In the genomic region with DNA sequence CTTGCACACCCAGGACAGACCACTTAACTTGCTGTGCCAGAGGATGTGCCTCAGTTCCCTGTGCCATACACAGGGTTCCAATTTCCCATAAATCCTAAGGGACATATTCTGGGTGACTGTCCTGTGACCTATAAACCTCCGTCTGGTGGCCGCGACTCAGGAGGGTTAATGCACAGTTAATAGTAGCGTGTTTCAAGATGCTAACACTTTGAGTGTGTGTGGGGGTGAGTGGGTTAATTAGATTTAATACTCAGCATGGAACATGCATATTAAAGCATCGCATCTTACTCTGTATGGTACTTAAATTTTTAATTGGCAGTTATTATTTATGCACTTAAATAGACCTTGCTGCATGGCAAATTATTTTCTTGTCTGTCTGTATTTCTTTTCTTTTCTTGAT, we compare ENCODE assay signal across 16 mouse cellular contexts.
DNase-seq lines count a peak whose midpoint lies in the region; ATAC-seq and TF ChIP-seq lines count a peak whose summit lies in the region.
"Had no signal": no experiment of that assay in that cellular context is flagged by ENCODE, and none has a peak within 500 bp of the region (broad histone marks: within the 10 kb centered on the region; RNA-seq: fewer than 3 reads in every experiment).

No protein-coding gene starts in this region.

- 0 out of 2 replicates have a peak, but pooled peaks cover 5% of the 10 kb centered on the region for H3K36me3 ChIP-seq in forebrain, embryonic 10.5 days (replicated peaks)
- no peaks in the 10 kb centered on the region for H3K36me3 ChIP-seq in forebrain, postnatal 0 days (ENCODE audit: insufficient read depth)
- no peaks in the 10 kb centered on the region for H3K36me3 ChIP-seq in lung, postnatal 0 days (ENCODE audit: insufficient read depth, low read length)
- no peaks in the 10 kb centered on the region for H3K36me3 ChIP-seq in hindbrain, embryonic 13.5 days
- H3K36me3 ChIP-seq in neural tube, embryonic 14.5 days (ENCODE audit: control insufficient read depth, insufficient read depth, low read length), result no peaks in the 10 kb centered on the region

- no peaks in the 10 kb centered on the region for H3K9me3 ChIP-seq in forebrain, embryonic 10.5 days
- H3K9me3 ChIP-seq in forebrain, postnatal 0 days (ENCODE audit: low read length), result no peaks in the 10 kb centered on the region
- no peaks in the 10 kb centered on the region for H3K9me3 ChIP-seq in lung, postnatal 0 days (ENCODE audit: low read length)
- no peaks in the 10 kb centered on the region for H3K9me3 ChIP-seq in hindbrain, embryonic 13.5 days
- no peaks in the 10 kb centered on the region for H3K9me3 ChIP-seq in neural tube, embryonic 14.5 days (ENCODE audit: control insufficient read depth, low read length)

- no peak for TF ChIP-seq EP300 in lung, postnatal 0 days (IDR thresholded peaks at IDR 0.05)

- no peak overlapping the region for H3K4me3 ChIP-seq in forebrain, embryonic 10.5 days
- H3K4me3 ChIP-seq in forebrain, postnatal 0 days (ENCODE audit: low read depth, low read length), result no peak overlapping the region
- no peak overlapping the region for H3K4me3 ChIP-seq in lung, postnatal 0 days (ENCODE audit: low read depth, low read length)
- no peak overlapping the region for H3K4me3 ChIP-seq in hindbrain, embryonic 13.5 days
- H3K4me3 ChIP-seq in neural tube, embryonic 14.5 days (ENCODE audit: low read depth, low read length), result no peak overlapping the region
- H3K4me3 ChIP-seq: myocyte had no signal

- DNase-seq in forebrain, embryonic 10.5 days (ENCODE audit: extremely low spot score, low spot score), result no peak
- no peak for DNase-seq in forebrain, postnatal 0 days
- no peak for DNase-seq in lung, postnatal 0 days (ENCODE audit: low spot score)
- no peak for DNase-seq in lung, postnatal 4 days
- no peak for DNase-seq in spleen, postnatal 36 days (ENCODE audit: low spot score in 2 of 2)
- no peak for DNase-seq in adrenal gland, adult (ENCODE audit: inconsistent age in 2 of 2, low spot score in 1 of 2)
- DNase-seq: cerebellum, postnatal 25 days; gastrocnemius, postnatal 36 days; heart, postnatal 4 days; spleen, adult 18-20 months had no signal

- no peak for ATAC-seq in forebrain, postnatal 0 days
- no peak for ATAC-seq in lung, postnatal 0 days
- ATAC-seq in hindbrain, embryonic 13.5 days (ENCODE audit: low FRiP score), result peak; percentile 61; the same call in 1 of the 2 replicates
- ATAC-seq in neural tube, embryonic 14.5 days (ENCODE audit: low read depth), result peak; percentile 58; the same call in 1 of the 2 replicates
- ATAC-seq: activated CD4-positive, CD25-positive, alpha-beta regulatory T cell, adult 4 months had no signal

- no peak overlapping the region for H3K9ac ChIP-seq in forebrain, postnatal 0 days
- no peak overlapping the region for H3K9ac ChIP-seq in lung, postnatal 0 days (replicated peaks; ENCODE audit: low read depth)
- H3K9ac ChIP-seq in hindbrain, embryonic 13.5 days, result no peak overlapping the region
- no peak overlapping the region; the same call in 1 of the 2 replicates for H3K9ac ChIP-seq in neural tube, embryonic 14.5 days (replicated peaks; ENCODE audit: low read depth, low read length)

- H3K4me1 ChIP-seq in forebrain, embryonic 10.5 days, result peaks cover 38% of the 10 kb centered on the region
- peaks cover 6% of the 10 kb centered on the region; the same call in 1 of the 2 replicates for H3K4me1 ChIP-seq in forebrain, postnatal 0 days (ENCODE audit: insufficient read depth)
- H3K4me1 ChIP-seq in lung, postnatal 0 days (ENCODE audit: insufficient read depth, low read depth, low read length), result 0 out of 2 replicates have a peak, but pooled peaks cover 3% of the 10 kb centered on the region
- peaks cover 27% of the 10 kb centered on the region for H3K4me1 ChIP-seq in hindbrain, embryonic 13.5 days (replicated peaks)
- peaks cover 16% of the 10 kb centered on the region for H3K4me1 ChIP-seq in neural tube, embryonic 14.5 days (ENCODE audit: control insufficient read depth, insufficient read depth, low read length)

- no peak overlapping the region for H3K4me2 ChIP-seq in forebrain, postnatal 0 days (ENCODE audit: low read depth)
- 0 out of 2 replicates have a peak overlapping the region, but pooled peaks have one; percentile 11 for H3K4me2 ChIP-seq in lung, postnatal 0 days (replicated peaks; ENCODE audit: low read depth, low read length)
- H3K4me2 ChIP-seq in hindbrain, embryonic 13.5 days, result peak overlapping the region; percentile 3; the same call in 1 of the 2 replicates
- no peak overlapping the region; the same call in 1 of the 2 replicates for H3K4me2 ChIP-seq in neural tube, embryonic 14.5 days (ENCODE audit: low read depth, low read length)
- H3K4me2 ChIP-seq: heart, embryonic 11.5 days had no signal

- H3K27ac ChIP-seq in forebrain, embryonic 10.5 days, result peak overlapping the region; percentile 72
- H3K27ac ChIP-seq in forebrain, postnatal 0 days (ENCODE audit: low read depth, low read length), result no peak overlapping the region
- no peak overlapping the region for H3K27ac ChIP-seq in lung, postnatal 0 days (ENCODE audit: low read length)
- H3K27ac ChIP-seq in hindbrain, embryonic 13.5 days, result peak overlapping the region; percentile 20; the same call in 1 of the 2 replicates
- peak overlapping the region; percentile 57 for H3K27ac ChIP-seq in neural tube, embryonic 14.5 days (ENCODE audit: low read depth, low read length)
- H3K27ac ChIP-seq: macrophage had no signal

- H3K27me3 ChIP-seq in forebrain, embryonic 10.5 days (ENCODE audit: poor library complexity, severe bottlenecking), result no peaks in the 10 kb centered on the region
- no peaks in the 10 kb centered on the region for H3K27me3 ChIP-seq in forebrain, postnatal 0 days (ENCODE audit: insufficient read depth, low read length)
- H3K27me3 ChIP-seq in lung, postnatal 0 days (replicated peaks; ENCODE audit: insufficient read depth, low read length), result no peaks in the 10 kb centered on the region
- H3K27me3 ChIP-seq in hindbrain, embryonic 13.5 days, result no peaks in the 10 kb centered on the region
- H3K27me3 ChIP-seq in neural tube, embryonic 14.5 days (ENCODE audit: control insufficient read depth, insufficient read depth, low read length), result no peaks in the 10 kb centered on the region

- TF ChIP-seq CTCF in forebrain, postnatal 0 days (IDR thresholded peaks at IDR 0.05; ENCODE audit: low read depth), result no peak
- no peak for TF ChIP-seq CTCF in lung, postnatal 0 days (IDR thresholded peaks at IDR 0.05)

- WGBS in forebrain, embryonic 10.5 days, result 73% methylated on average over 5 of the region's 5 CpGs
- 74% methylated on average over 5 of the region's 5 CpGs for WGBS in forebrain, postnatal 0 days
- 66% methylated on average over 5 of the region's 5 CpGs for WGBS in lung, postnatal 0 days
- 44% methylated on average over 5 of the region's 5 CpGs for WGBS in hindbrain, embryonic 13.5 days
- WGBS in neural tube, embryonic 14.5 days, result 19% methylated on average over 5 of the region's 5 CpGs

Comparison
In these comparisons a context has a peak if more than half of its experiments do, and no peak if none do; other contexts are left out.
1. H3K27ac ChIP-seq: peak in forebrain, embryonic 10.5 days (single experiment), hindbrain, embryonic 13.5 days (single experiment) and neural tube, embryonic 14.5 days (single experiment); none in forebrain, postnatal 0 days (single experiment) and lung, postnatal 0 days (single experiment).
2. ATAC-seq: peak in hindbrain, embryonic 13.5 days (single experiment) and neural tube, embryonic 14.5 days (single experiment); none in forebrain, postnatal 0 days (single experiment) and lung, postnatal 0 days (single experiment).
3. H3K4me2 ChIP-seq: peak in lung, postnatal 0 days (single experiment) and hindbrain, embryonic 13.5 days (single experiment); none in forebrain, postnatal 0 days (single experiment) and neural tube, embryonic 14.5 days (single experiment).